Mouse (Mus musculus) lung, embryonic 15.5 days (tissue): ENCODE data around the gene Sypl. TPM values are rescaled to one million over a fixed set of nuclear protein-coding genes. Genes with fewer than 3 reads are reported as not detected.
A peak's percentile ranks its signal among the peaks of the same experiment; 100 is the strongest.

ENCODE experiments used
- ATAC-seq: fragments of 200-750 bp; cut with Nextera tagmentation; 2 replicates; pipeline ENCODE4 v1.8.0; 2017; ENCODE audit warnings: moderate number of reproducible peaks, borderline replicate concordance; ENCODE audit not compliant: low FRiP score, low TSS enrichment; ENCODE audit errors: extremely low read depth
- H3K27ac ChIP-seq: fragments of 300-500 bp; sonication (generic); 2 replicates; pipeline ENCODE4 v1.5.1; 2015; ENCODE audit warnings: moderate library complexity, mild to moderate bottlenecking, inconsistent platforms
- H3K27me3 ChIP-seq: fragments of 300-500 bp; sonication (generic); 2 replicates; pipeline ENCODE4 v1.6.1; 2015; ENCODE audit warnings: inconsistent platforms
- H3K36me3 ChIP-seq: fragments of 300-500 bp; sonication (generic); 2 replicates; pipeline ENCODE4 v1.6.1; 2015; ENCODE audit warnings: inconsistent platforms
- H3K4me1 ChIP-seq: fragments of 300-500 bp; sonication (generic); 2 replicates; pipeline ENCODE4 v1.6.1; 2015; ENCODE audit warnings: inconsistent platforms
- H3K4me2 ChIP-seq: fragments of 300-500 bp; sonication (generic); 2 replicates; pipeline ENCODE4 v1.6.1; 2015; ENCODE audit warnings: inconsistent platforms, mild to moderate bottlenecking, moderate library complexity
- H3K4me3 ChIP-seq: fragments of 300-500 bp; sonication (generic); 2 replicates; pipeline ENCODE4 v1.5.1; 2015; ENCODE audit warnings: mild to moderate bottlenecking, inconsistent platforms
- H3K9ac ChIP-seq: fragments of 300-500 bp; sonication (generic); 2 replicates; pipeline ENCODE4 v1.6.1; 2015; ENCODE audit warnings: inconsistent platforms
- H3K9me3 ChIP-seq: fragments of 300-500 bp; sonication (generic); 2 replicates; pipeline ENCODE4 v1.6.1; 2016; ENCODE audit warnings: inconsistent platforms
- whole genome bisulfite sequencing: fragments of 180-500 bp; shearing (Covaris S2); methylation state at CpG from one replicate; pipeline ENCODE4 v1.1.7; 2015; 5-methylcytosine and 5-hydroxymethylcytosine counted together
- polyA plus RNA-seq: library from polyadenylated mRNA; unstranded; fragments of >200 nt; fragmentation: Nextera tagmentation; extraction: Ambion mirVana; gene quantifications from 2 replicates; pipeline ENCODE4 v1.2.1, GENCODE M21; 2015

The Sypl gene
- polyA plus RNA-seq, 1 experiment from 2014 or later = 164 TPM

DNA sequence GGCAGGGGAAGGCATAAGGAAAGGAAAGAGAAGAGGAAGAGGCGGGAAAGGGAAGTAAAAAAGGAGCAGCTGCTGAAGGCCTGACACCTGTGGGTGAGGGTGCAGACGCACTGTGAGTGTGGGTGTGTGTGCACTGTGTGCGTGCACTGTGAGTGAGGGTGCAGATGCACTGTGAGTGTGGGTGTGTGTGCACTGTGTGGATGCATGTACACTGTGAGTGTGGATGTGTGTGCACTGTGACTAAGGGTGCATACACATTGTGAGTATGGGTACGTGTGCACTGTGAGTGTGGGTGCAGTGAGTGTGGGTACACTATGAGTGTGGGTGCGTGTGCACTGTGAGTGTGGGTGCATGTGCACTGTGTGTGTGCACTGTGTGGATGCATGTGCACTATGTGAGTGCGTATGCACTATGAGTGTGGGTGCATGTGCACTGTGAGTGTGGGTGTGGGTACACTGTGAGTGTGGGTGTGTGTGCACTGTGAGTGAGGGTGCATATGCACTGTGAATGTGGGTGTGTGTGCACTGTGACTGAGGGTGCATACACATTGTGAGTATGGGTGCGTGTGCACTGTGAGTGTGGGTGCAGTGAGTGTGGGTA is 32.1 kb upstream of the Sypl start:
- H3K4me2 ChIP-seq = no peak overlapping the region
- 92% methylated on average over 7 of the region's 7 CpGs for WGBS
- no peaks in the 10 kb centered on the region for H3K9me3 ChIP-seq
- no peaks in the 10 kb centered on the region for H3K36me3 ChIP-seq
- 0 out of 2 replicates have a peak, but pooled peaks have one; percentile 49 for ATAC-seq
- no peaks in the 10 kb centered on the region for H3K27me3 ChIP-seq
- no peak overlapping the region for H3K27ac ChIP-seq
- peaks cover 5% of the 10 kb centered on the region; the same call in 1 of the 2 replicates for H3K4me1 ChIP-seq
- no peak overlapping the region for H3K9ac ChIP-seq
- H3K4me3 ChIP-seq = no peak overlapping the region

DNA sequence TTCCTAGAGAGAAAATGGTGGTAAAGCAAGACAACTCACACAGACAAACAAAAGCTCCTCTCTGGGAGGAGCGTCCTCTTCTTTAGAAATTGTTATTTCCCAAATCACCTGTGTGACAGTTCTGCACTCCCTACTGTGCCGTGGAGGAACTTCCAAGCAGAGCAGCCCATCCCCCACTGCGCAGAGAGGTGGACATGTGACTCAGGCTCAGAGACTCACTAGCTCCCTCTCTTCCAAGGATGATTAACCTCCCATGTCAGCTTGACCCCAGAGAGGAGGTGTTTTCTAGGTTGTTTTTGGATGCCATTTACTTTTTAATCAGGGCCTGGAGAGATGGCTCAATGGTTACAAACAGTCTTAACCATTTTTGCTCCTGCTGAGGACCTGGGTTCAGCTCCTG is 29.4 kb upstream of the Sypl start:
- no peak overlapping the region for H3K27ac ChIP-seq
- H3K9ac ChIP-seq = no peak overlapping the region
- no peak overlapping the region for H3K4me2 ChIP-seq
- no peaks in the 10 kb centered on the region for H3K36me3 ChIP-seq
- H3K9me3 ChIP-seq = no peaks in the 10 kb centered on the region
- H3K4me3 ChIP-seq = no peak overlapping the region
- no peak for ATAC-seq
- peaks cover 7% of the 10 kb centered on the region; the same call in 1 of the 2 replicates for H3K4me1 ChIP-seq
- H3K27me3 ChIP-seq = no peaks in the 10 kb centered on the region
- WGBS = 28% methylated on average over 3 of the region's 3 CpGs

DNA sequence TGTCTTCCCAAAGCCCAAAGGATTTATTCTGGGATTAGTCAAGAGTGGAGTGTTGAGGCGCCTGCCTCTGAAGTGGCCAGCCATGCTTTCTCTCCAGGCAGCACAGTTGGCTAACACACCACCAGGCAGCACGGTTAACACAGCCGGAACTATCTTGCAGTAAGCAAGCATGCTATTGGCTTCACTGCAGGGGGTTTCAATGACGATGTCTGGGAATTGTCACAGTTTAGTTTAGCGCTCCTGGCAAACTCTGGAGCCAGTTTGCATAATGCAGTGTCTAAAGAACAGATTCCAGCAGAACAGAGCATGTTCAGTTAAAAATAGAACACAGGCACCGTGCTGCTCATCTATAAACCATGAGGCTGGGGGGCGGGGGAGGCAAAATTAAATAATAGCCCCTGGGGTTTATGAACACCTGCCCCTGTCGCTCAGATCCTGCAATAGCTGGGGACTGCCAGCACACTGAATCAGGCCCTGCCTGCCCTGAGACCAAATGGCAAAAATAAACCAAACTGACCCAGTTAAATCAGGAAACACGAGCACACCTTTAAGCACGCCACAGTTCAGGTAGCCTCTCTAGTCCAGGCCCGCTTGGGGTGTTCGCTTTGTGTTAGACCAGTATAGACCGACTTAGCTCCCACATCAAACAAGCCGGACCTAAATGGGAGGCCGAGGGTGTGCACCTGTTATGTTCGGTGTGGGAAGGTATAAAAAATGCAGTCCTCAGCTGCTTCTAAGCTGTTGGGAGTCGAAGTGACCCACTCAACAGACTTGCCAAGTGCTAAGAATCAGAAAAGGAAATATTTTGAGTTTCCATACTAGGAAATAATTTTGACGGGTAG is 27.1 kb upstream of the Sypl start:
- no peak for ATAC-seq
- WGBS = 65% methylated on average over 18 of the region's 18 CpGs
- Histone ChIP-seq H3K27me3 (no peaks in the 10 kb centered on the region), H3K4me2 (no peak overlapping the region), H3K9ac (no peak overlapping the region), H3K9me3 (no peaks in the 10 kb centered on the region), H3K4me3 (no peak overlapping the region), H3K4me1 (peaks cover 7% of the 10 kb centered on the region; the same call in 1 of the 2 replicates), H3K27ac (no peak overlapping the region), H3K36me3 (no peaks in the 10 kb centered on the region)

DNA sequence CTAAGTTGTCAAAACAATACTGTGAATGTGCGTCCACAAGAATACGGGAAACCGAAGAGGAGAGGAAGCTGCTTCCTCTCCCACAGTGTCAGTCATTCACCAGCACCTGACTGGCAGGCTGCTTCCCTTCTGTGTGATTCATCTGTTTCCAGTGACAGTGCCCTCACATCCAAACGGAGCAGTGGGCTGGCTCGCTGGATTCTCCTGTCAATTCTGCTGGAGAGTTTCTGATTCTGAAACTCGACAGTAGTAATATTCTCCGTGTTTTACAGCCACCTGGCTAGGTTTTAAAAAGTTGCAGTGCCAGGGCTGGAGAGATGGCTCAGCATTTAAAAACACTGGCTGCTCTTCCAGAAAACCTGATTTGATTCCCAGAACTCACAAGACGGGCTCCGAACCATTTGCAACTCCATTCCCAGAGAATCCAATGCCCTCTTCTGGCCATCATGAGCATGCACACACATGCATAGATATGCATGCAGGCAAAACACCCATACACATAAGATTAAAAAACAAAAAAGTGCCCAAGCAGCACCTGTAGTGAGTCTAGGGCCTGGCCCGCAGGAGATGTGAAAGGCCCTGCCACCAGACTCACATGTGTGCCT is 26.4 kb upstream of the Sypl start:
- Histone ChIP-seq H3K4me2 (no peak overlapping the region), H3K4me1 (peaks cover 7% of the 10 kb centered on the region; the same call in 1 of the 2 replicates), H3K9me3 (no peaks in the 10 kb centered on the region), H3K4me3 (no peak overlapping the region), H3K36me3 (no peaks in the 10 kb centered on the region), H3K27ac (no peak overlapping the region), H3K9ac (no peak overlapping the region), H3K27me3 (no peaks in the 10 kb centered on the region)
- ATAC-seq = no peak
- WGBS = 75% methylated on average over 10 of the region's 10 CpGs

DNA sequence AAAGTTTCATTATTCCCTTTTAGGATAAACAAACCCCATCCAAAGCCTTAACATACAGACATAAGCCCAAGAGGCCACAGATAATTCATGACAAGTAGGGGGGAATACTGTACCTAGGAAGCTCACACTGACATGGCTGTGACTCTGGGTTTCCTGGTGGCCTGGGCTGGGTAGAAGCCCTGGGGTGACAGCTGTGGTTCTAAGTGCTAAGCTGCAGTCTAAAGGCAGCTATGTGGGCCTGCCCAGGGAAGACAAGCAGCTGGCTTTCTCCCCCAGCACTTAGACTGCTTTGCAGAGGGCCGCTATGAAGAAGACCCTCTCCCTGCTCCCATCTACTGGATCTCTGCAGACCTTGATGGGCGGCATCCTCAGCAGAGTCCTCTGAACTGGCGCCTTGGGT is 25.5 kb upstream of the Sypl start:
- H3K4me1 ChIP-seq = peaks cover 7% of the 10 kb centered on the region; the same call in 1 of the 2 replicates
- ATAC-seq = no peak
- WGBS = 57% methylated on average over 3 of the region's 3 CpGs
- H3K27ac ChIP-seq = no peak overlapping the region
- no peaks in the 10 kb centered on the region for H3K9me3 ChIP-seq
- no peaks in the 10 kb centered on the region for H3K36me3 ChIP-seq
- no peak overlapping the region for H3K9ac ChIP-seq
- no peak overlapping the region for H3K4me2 ChIP-seq
- H3K27me3 ChIP-seq = no peaks in the 10 kb centered on the region
- H3K4me3 ChIP-seq = no peak overlapping the region

DNA sequence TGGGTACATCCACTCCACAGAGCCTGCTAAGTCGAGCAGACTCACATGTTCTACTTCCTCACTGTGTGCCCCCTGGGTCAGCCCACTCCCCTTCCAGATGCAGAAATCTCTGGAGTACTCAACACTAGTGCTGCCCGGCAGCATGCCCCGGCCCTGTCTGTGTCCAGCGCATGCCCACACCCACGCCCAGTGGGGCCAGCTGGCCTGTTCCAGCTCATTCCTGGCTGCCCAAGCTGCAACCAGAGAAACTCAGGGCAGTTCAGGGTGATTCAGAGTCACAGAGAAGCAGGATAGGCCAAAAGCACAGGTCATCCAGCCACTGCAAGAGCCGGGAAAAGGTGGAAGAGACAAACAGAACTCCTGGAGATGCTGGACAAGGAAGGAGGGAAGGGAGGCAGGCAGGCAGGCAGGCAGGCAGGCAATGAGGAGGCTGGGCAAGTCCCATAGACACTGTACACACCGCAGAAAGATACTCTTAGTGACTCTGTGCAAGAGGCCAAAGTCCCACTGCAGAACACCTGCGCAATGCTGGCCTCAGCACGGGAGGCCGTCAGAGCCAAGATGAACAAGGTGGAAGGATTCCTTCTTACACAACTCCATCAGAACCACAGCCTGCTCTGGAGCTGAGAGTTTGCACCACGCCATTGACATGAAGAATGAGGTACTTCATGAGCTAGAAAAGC is 23.7 kb upstream of the Sypl start:
- peaks cover 7% of the 10 kb centered on the region; the same call in 1 of the 2 replicates for H3K4me1 ChIP-seq
- 64% methylated on average over 11 of the region's 11 CpGs for WGBS
- H3K4me3 ChIP-seq = no peak overlapping the region
- no peak for ATAC-seq
- no peaks in the 10 kb centered on the region for H3K9me3 ChIP-seq
- H3K27me3 ChIP-seq = no peaks in the 10 kb centered on the region
- no peak overlapping the region for H3K4me2 ChIP-seq
- H3K36me3 ChIP-seq = no peaks in the 10 kb centered on the region
- no peak overlapping the region for H3K9ac ChIP-seq
- peak overlapping the region; percentile 27; the same call in 1 of the 2 replicates for H3K27ac ChIP-seq

DNA sequence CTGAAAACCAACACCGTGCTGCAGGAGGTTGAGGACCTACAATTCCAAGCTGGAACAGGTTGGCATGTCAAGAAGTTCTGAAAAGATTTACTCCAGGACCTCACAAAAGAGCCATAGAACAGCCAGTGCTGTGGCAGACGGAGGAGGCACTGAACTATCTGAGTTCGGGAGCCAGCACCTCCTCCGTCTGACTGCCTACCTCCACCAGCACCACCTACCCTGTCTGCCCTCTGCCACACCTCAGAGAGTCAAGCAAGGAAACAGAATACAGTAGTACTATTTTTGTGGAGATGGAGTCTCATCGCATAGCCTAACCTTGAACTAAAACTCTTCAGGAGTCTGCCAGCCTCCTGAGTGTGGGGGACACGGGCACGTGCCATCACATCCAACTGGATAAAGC is 23.1 kb upstream of the Sypl start:
- WGBS = 61% methylated on average over 7 of the region's 7 CpGs
- no peak for ATAC-seq
- Histone ChIP-seq H3K4me2 (no peak overlapping the region), H3K4me3 (no peak overlapping the region), H3K27me3 (no peaks in the 10 kb centered on the region), H3K27ac (peak overlapping the region; percentile 27; the same call in 1 of the 2 replicates), H3K36me3 (no peaks in the 10 kb centered on the region), H3K9me3 (no peaks in the 10 kb centered on the region), H3K4me1 (peaks cover 7% of the 10 kb centered on the region; the same call in 1 of the 2 replicates), H3K9ac (no peak overlapping the region)

DNA sequence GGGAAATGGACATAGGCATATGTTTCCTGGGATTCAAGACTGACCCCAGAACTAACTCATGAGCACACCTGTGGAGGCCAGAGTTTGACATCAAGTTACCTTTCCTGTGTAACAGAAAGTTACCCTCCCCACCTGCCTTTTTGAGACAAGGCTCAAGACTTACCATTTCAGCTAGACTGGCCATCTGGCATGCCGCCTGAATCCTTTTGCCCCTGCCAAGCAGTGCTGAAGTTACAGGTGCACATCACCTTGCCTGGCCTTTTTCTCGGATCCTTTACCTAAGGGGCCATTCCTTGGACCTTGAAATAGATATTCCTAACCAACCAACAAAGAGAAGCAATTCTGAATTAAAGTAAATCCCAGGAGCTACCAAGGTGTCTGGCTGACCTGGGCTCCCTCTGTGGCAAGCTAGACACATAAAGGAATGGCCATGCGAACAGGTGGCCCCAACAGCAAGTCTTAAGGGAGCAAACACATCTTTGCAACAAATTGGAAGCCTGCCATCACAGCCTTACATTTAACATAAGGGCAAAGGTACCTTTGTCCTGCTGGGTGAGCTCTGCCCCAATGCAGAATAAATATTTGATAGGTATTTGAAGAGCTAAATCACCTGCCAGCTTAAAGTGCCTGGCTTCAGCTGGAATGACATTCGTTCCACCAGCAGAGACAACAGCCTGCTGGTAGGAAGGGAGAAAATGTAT is 17.3 kb upstream of the Sypl start:
- peaks cover 10% of the 10 kb centered on the region for H3K4me1 ChIP-seq
- H3K27ac ChIP-seq = peak overlapping the region; percentile 56
- WGBS = 62% methylated on average over 4 of the region's 4 CpGs
- H3K9ac ChIP-seq = no peak overlapping the region
- no peak overlapping the region for H3K4me3 ChIP-seq
- no peaks in the 10 kb centered on the region for H3K9me3 ChIP-seq
- no peak overlapping the region for H3K4me2 ChIP-seq
- H3K27me3 ChIP-seq = no peaks in the 10 kb centered on the region
- ATAC-seq = peak; percentile 43; the same call in 1 of the 2 replicates
- H3K36me3 ChIP-seq = no peaks in the 10 kb centered on the region

DNA sequence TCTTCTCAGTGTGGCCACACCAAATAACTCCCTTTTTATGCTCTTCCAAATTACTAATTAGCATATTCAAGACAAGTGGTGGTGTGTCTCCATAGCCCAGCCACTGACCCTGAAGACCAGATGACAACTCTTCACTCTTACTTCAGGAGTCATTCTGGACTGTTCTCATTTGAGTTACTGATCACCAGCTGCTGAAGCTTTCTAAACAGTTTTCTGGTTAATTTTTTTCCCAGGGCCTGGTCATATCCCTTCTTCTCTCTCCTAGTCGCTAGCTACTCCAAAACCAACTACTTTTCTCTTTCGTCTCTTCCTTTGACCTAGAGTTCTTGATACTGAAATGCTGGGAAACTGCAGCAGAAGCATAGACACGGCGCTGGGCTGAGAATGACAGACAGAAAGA is 12.6 kb upstream of the Sypl start:
- Histone ChIP-seq H3K27me3 (no peaks in the 10 kb centered on the region), H3K4me2 (no peak overlapping the region), H3K9me3 (no peaks in the 10 kb centered on the region), H3K36me3 (no peaks in the 10 kb centered on the region), H3K4me3 (no peak overlapping the region), H3K9ac (no peak overlapping the region), H3K27ac (no peak overlapping the region), H3K4me1 (peaks cover 10% of the 10 kb centered on the region)
- 76% methylated on average over 4 of the region's 4 CpGs for WGBS
- ATAC-seq = no peak

DNA sequence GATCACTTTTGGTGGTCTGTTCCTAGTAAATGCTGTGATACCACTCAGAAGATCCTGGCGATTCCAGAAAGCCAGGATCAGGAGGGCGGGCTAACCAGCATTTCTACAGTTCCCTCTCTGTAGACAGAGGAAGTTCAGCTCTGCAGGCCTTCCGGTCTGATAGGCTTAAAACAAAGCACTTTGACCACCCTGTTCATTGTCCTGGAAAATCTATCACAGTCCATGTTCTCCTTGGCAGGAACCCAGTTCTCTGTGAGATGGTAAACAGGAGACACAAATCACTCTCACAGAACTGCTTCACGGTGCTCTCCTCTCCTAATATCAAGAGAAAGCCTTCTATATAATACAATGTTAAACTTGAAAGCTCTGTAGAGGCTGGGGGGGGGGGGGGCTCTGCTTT is 10.3 kb upstream of the Sypl start:
- 42% methylated on average over 4 of the region's 4 CpGs for WGBS
- Histone ChIP-seq H3K36me3 (no peaks in the 10 kb centered on the region), H3K9ac (no peak overlapping the region), H3K9me3 (no peaks in the 10 kb centered on the region), H3K27me3 (no peaks in the 10 kb centered on the region), H3K4me2 (no peak overlapping the region), H3K4me3 (no peak overlapping the region), H3K4me1 (no peaks in the 10 kb centered on the region), H3K27ac (peak overlapping the region; percentile 49)
- ATAC-seq = no peak

DNA sequence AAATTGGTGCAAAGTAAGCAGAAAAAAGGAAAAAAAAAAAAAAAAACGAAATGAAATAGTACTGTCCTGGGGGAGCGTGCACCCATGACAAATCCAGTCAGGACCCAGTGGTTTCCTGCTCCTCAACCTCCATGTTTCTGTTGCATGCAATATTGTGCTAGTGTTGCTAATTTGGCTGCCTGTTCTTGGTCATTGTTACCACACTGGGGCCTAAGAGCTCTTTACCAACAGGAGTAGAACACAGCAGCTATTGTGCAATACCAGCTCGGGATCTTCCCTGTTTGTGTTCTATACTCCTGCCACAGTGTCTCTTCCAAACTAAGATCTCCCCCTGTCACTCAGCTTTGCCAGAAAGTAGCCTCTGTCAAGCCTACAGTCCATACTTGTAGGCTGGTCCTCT is 9.7 kb upstream of the Sypl start:
- no peak for ATAC-seq
- WGBS = 63% methylated on average over 3 of the region's 3 CpGs

More for the DNA sequence above, 9.7 kb upstream of the Sypl start:
- no peaks in the 10 kb centered on the region for H3K27me3 ChIP-seq
- H3K9me3 ChIP-seq = no peaks in the 10 kb centered on the region
- no peaks in the 10 kb centered on the region for H3K36me3 ChIP-seq
- H3K4me2 ChIP-seq = no peak overlapping the region
- no peak overlapping the region for H3K4me3 ChIP-seq
- no peak overlapping the region for H3K9ac ChIP-seq
- H3K27ac ChIP-seq = peak overlapping the region; percentile 49
- H3K4me1 ChIP-seq = no peaks in the 10 kb centered on the region
